Comparison of ENCODE assay signal across 8 mouse cellular contexts in genomic region chr7:89404734-89405440, GRCm38 (mm10). TPM values are rescaled to one million over a fixed set of nuclear protein-coding genes. Genes with fewer than 3 reads are reported as not detected.
DNase-seq lines count a peak whose midpoint lies in the region; ATAC-seq and TF ChIP-seq lines count a peak whose summit lies in the region.

No protein-coding gene starts in this region.

- H3K9ac ChIP-seq in heart, postnatal 0 days (replicated peaks; ENCODE audit: low read depth, low read length) = peak overlapping the region; percentile 90

- ATAC-seq in Patski = peak; percentile 2
- 0 out of 2 replicates have a peak, but pooled peaks have one; percentile 0 for ATAC-seq in heart, postnatal 0 days (ENCODE audit: insufficient read depth, low read depth)
- ATAC-seq in megakaryocyte progenitor cell, adult 5-6 weeks (replicated peaks; ENCODE audit: poor library complexity) = peak; percentile 14

- CTCF ChIA-PET in Patski (lab: Charles Lee) = interaction anchor here (1.2 kb wide), 1 partner anchor 14 kb away, joined by 4 read pairs; no protein-coding TSS in a partner anchor

- 2% methylated on average over 35 of the region's 35 CpGs for WGBS in cerebellum, adult 2 months
- 0% methylated on average over 35 of the region's 35 CpGs for WGBS in heart, postnatal 0 days
- under 1% methylated on average over 35 of the region's 35 CpGs for WGBS in limb, embryonic 10.5 days

- TF ChIP-seq EP300 in heart, postnatal 0 days (IDR thresholded peaks at IDR 0.05; ENCODE audit: low read depth) = no peak

- peak overlapping the region; percentile 26; the same call in 1 of the 2 replicates for H3K27ac ChIP-seq in cerebellum, adult 2 months (ENCODE audit: insufficient read depth, low read length)
- no peak overlapping the region for H3K27ac ChIP-seq in embryonic fibroblast, embryonic 13.5 days (ENCODE audit: insufficient read depth, low read length)
- peak overlapping the region; percentile 95 for H3K27ac ChIP-seq in heart, postnatal 0 days (ENCODE audit: low read depth)
- H3K27ac ChIP-seq in limb, embryonic 10.5 days = peak overlapping the region; percentile 93

- TF ChIP-seq CTCF in cerebellum, adult 2 months (IDR thresholded peaks at IDR 0.05; ENCODE audit: borderline replicate concordance, insufficient read depth, low read depth, low read length) = no peak
- no peak for TF ChIP-seq CTCF in Patski (IDR thresholded peaks at IDR 0.05)
- TF ChIP-seq CTCF in embryonic fibroblast, embryonic 13.5 days (IDR thresholded peaks at IDR 0.05; ENCODE audit: borderline replicate concordance, insufficient read depth, low read length) = no peak
- no peak for TF ChIP-seq CTCF in heart, postnatal 0 days (IDR thresholded peaks at IDR 0.05; ENCODE audit: low read depth)

- H3K9me3 ChIP-seq in heart, postnatal 0 days (replicated peaks; ENCODE audit: control insufficient read depth, low read length) = no peaks in the 10 kb centered on the region
- H3K9me3 ChIP-seq in limb, embryonic 10.5 days (replicated peaks) = no peaks in the 10 kb centered on the region

- no peak for TF ChIP-seq POLR2A in cerebellum, adult 2 months (IDR thresholded peaks at IDR 0.05; ENCODE audit: borderline replicate concordance, insufficient read depth, low read length)
- no peak for TF ChIP-seq POLR2A in embryonic fibroblast, embryonic 13.5 days (IDR thresholded peaks at IDR 0.05; ENCODE audit: low read depth, low read length)

- H3K36me3 ChIP-seq in heart, postnatal 0 days (replicated peaks; ENCODE audit: control insufficient read depth, insufficient read depth, low read length) = peaks cover 27% of the 10 kb centered on the region
- H3K36me3 ChIP-seq in limb, embryonic 10.5 days = peaks cover 16% of the 10 kb centered on the region

- POLR2A ChIA-PET in Patski (lab: Charles Lee) = no interaction called here

- no peaks in the 10 kb centered on the region for H3K27me3 ChIP-seq in cerebellum, adult 2 months (ENCODE audit: control insufficient read depth, insufficient read depth, low read length)
- H3K27me3 ChIP-seq in Patski = no peaks in the 10 kb centered on the region
- no peaks in the 10 kb centered on the region for H3K27me3 ChIP-seq in heart, postnatal 0 days (ENCODE audit: control insufficient read depth, insufficient read depth, low read length)
- peaks cover 13% of the 10 kb centered on the region for H3K27me3 ChIP-seq in limb, embryonic 10.5 days (ENCODE audit: low read depth, poor library complexity, severe bottlenecking)

- H3K4me3 ChIP-seq in cerebellum, adult 2 months (replicated peaks; ENCODE audit: insufficient read depth, low read depth, low read length) = peak overlapping the region; percentile 78
- peak overlapping the region; percentile 68 for H3K4me3 ChIP-seq in embryonic fibroblast, embryonic 13.5 days (ENCODE audit: insufficient read depth, low read length)
- peak overlapping the region; percentile 88 for H3K4me3 ChIP-seq in heart, postnatal 0 days (ENCODE audit: low read depth, low read length)
- H3K4me3 ChIP-seq in limb, embryonic 10.5 days = peak overlapping the region; percentile 89

- DNase-seq in cerebellum, adult 2 months = no peak
- no peak for DNase-seq in cerebellum, postnatal 25 days
- DNase-seq in Patski (ENCODE audit: low read depth, low spot score) = no peak
- DNase-seq in heart, postnatal 0 days (ENCODE audit: low spot score) = peak; percentile 37
- DNase-seq in limb, embryonic 10.5 days (ENCODE audit: low spot score) = peak; percentile 45
- DNase-seq in urinary bladder, postnatal 25 days (ENCODE audit: low spot score) = peak; percentile 19

- in situ Hi-C loops in Patski (cut with MboI; ENCODE audit: low pct_unique_long_range_greater_than_20kb) = no loop called here

- H3K4me2 ChIP-seq in heart, postnatal 0 days (ENCODE audit: low read depth, low read length) = peak overlapping the region; percentile 82

- H3K4me1 ChIP-seq in cerebellum, adult 2 months (ENCODE audit: control insufficient read depth, insufficient read depth, low read length) = no peaks in the 10 kb centered on the region
- H3K4me1 ChIP-seq in embryonic fibroblast, embryonic 13.5 days (ENCODE audit: control insufficient read depth, insufficient read depth, low read length) = no peaks in the 10 kb centered on the region
- peaks cover 14% of the 10 kb centered on the region for H3K4me1 ChIP-seq in heart, postnatal 0 days (ENCODE audit: control insufficient read depth, insufficient read depth)
- H3K4me1 ChIP-seq in limb, embryonic 10.5 days = peaks cover 47% of the 10 kb centered on the region

RNA-seq across cellular contexts. Expression of gene Fzd4, which starts 0.7 kb away (rescaled TPM):
- polyA plus RNA-seq in cerebellum, adult 2 months (2012; rRNA removed) = 5.6 and 6.4 TPM in 2 replicates
- 55.9 TPM for polyA plus RNA-seq in Patski (2021)
- 5.1 and 9.5 TPM in 2 replicates for polyA plus RNA-seq in embryonic fibroblast, embryonic 13.5 days (2011; ENCODE audit: insufficient read length, low read depth, missing spikeins)
- total RNA-seq in heart, postnatal 0 days (2014; rRNA removed; ENCODE audit: low replicate concordance) = 16.0 and 18.0 TPM in 2 replicates
- 9.3 and 9.6 TPM in 2 replicates for polyA plus RNA-seq in heart, postnatal 0 days (2015; fragmentation: Nextera tagmentation; extraction: Ambion mirVana)
- polyA plus RNA-seq in limb, embryonic 10.5 days (2016; fragmentation: Nextera tagmentation; extraction: Ambion mirVana) = 3.9 and 6.4 TPM in 2 replicates
- total RNA-seq in megakaryocyte progenitor cell, adult 5-6 weeks (2015) = 0.54 and 0.81 TPM in 2 replicates
- total RNA-seq in megakaryocyte progenitor cell, adult 5-6 weeks (2017) = 0.24 and 0.79 TPM in 2 replicates

RNA-seq across cellular contexts. Expression of gene Tmem135, which starts 0.9 kb away (rescaled TPM):
- polyA plus RNA-seq in cerebellum, adult 2 months (2012; rRNA removed) = 41.2 and 42.7 TPM in 2 replicates
- 48.3 TPM for polyA plus RNA-seq in Patski (2021)
- polyA plus RNA-seq in embryonic fibroblast, embryonic 13.5 days (2011; ENCODE audit: insufficient read length, low read depth, missing spikeins) = 22.5 and 22.6 TPM in 2 replicates
- 20.6 and 70.6 TPM in 2 replicates for total RNA-seq in heart, postnatal 0 days (2014; rRNA removed; ENCODE audit: low replicate concordance)
- 30.9 and 31.6 TPM in 2 replicates for polyA plus RNA-seq in heart, postnatal 0 days (2015; fragmentation: Nextera tagmentation; extraction: Ambion mirVana)
- polyA plus RNA-seq in limb, embryonic 10.5 days (2016; fragmentation: Nextera tagmentation; extraction: Ambion mirVana) = 14.5 and 16.1 TPM in 2 replicates
- total RNA-seq in megakaryocyte progenitor cell, adult 5-6 weeks (2015) = 25.2 and 28.9 TPM in 2 replicates
- total RNA-seq in megakaryocyte progenitor cell, adult 5-6 weeks (2017) = 20.2 and 22.0 TPM in 2 replicates

Comparison
In these comparisons a context has a peak if more than half of its experiments do, and no peak if none do; other contexts are left out.
1. DNase-seq: peak in heart, postnatal 0 days (single experiment), limb, embryonic 10.5 days (single experiment) and urinary bladder, postnatal 25 days (single experiment); none in cerebellum, adult 2 months (0 of 2), cerebellum, postnatal 25 days (0 of 2) and Patski (single experiment).
2. Peak in every context shown above with its lines, with median percentiles within 50 percentile points of each other: H3K4me3 ChIP-seq and ATAC-seq.